Mouse (Mus musculus) fat pad, adult 2 months (tissue): ENCODE data around the gene Morf4l2.
"Not testable (repeated sequence)": the region's sequence is repeated elsewhere in the genome, so short reads cannot be mapped to it uniquely, and the experiment has no call there.

Experiments
- DNase-seq: peaks from one replicate; pipeline ENCODE4 v3.0.0-alpha.2; 2011; ENCODE audit warnings: low read depth, low spot score; ENCODE audit errors: extremely low read depth

Gene Morf4l2

DNA sequence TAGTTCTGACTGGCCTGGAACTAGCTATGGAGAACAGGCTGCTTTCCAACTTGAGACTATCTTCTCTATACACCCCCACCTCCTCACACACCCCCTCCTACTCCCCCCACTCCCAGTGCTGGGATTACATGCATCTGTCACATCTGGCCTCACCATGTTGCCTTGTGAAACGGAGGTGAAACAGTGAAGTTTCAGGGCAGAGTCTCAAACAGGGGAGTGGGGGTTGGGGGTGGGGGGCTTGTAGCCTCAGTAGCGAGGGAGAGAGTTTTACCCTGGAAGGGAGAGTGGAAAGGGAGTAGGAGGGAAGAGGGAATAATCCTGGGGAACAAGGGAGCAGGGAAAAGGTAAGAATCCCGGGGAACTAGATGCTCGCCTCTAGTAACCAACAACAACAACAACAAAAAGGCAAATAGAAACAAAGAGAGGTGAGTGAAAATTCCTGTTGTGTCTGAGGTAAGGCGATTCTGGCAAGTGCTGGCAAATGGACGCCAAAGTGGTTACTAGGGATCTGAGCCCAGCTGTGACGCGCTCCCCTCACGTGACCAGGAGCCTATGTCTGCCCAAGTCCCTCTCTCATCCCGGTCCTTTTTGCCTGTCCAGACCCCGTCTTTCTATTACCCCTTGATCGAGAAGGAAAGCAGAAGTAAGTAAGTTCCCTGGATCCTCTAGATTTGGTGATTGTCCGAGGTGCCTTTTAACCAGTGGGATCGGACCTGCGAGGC is 35.9 kb downstream of the Morf4l2 start, which contains the start of gene Tceal1:
Gene Tceal1 (plus strand): TSS at position 537 of the 722 bp plus-strand sequence.
- peak; percentile 11 for DNase-seq

DNA sequence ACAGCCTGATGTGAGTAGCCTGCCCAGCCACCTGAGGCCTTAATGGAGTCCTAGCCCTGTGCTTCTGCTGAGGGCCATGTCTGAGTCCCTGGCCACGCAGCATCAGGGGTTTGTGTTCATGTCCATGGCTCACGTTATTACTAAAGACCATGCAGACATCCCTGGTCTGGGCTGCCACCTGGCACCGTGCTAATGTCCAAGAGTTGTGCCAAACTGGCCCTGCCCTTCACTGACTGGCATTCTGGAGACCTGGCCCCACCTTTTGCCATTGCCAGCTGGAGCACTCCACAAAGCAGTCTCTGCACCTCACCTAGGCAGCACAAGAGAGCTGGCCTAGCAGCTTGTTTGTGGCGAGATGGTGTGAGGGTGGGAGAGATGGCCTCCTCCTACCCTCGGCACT is 50.3 kb downstream of the Morf4l2 start:
- no peak for DNase-seq

DNA sequence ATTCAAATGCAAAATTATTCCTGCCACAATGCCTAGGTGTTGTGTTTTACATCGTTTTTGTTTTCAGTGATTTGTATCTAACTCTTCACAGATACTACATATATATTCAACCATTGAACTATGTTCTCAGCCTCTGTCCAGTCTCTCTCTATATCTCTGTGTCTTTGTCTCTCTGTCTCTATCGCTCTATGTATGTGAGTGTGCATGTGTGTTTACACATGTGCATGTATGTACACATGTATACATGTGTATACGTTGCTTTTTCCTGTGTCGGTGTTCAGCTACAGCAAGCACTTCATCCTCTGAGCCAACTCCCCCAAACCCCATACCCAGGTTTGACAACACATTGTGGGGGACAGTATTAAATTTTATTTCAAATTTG is 51.2 kb downstream of the Morf4l2 start:
- no peak for DNase-seq

DNA sequence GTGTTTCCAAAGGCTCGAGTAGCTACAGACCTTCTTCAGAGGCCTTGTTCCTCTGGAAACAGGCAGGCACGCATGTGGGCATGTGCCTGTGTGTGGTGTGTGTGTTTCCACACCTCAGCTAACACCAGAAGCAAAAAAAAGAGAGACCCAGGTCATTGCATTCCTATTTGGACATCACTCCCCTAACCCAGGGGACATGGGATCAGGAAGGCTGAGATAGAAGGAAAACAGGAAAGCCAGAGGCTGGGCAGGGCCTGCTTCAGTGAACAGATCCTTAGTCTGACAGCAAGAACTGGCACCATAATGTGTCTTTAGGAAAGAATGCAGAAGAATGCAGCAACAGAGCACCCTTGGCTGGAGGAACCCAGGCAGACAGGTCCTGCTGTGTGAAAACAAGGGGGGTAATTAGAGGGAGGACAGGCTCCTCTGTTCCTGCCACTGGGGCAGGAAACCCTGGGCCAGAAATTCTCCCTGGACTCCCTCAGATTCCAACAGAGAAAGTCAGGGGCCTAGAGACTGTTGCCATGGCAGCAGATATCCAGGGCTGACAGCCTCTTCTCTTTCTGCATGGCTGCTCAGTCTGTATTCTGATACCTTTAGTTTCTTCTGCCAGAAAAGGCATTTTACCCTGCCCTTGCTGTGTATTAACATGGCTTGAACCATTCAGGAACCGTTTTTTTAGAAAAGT is 51.7 kb downstream of the Morf4l2 start:
- DNase-seq = not testable (repeated sequence)
